Mouse (Mus musculus): ENCODE measurements around the gene Ces2b.

DNA sequence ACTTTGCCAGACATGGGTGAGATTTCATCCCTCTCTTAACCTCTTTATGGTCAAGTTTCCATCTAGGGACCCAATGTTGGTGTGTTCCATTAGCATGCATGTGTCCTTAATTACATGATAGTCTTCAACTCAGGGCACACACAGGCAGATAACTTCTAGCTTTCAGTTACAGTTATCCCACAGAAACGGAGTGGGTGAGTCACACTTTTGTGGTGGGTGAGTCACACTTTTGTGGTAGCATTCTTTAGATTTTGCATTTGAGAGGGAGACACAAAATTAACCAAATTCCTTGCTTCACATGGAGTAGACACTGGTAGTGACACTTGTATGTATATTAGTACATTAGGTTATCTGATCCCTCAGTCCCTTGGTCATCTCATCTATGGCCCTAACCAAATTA is 44.3 kb upstream of the Ces2b start:
- no peak for TF ChIP-seq CTCF (conservative IDR thresholded peaks at IDR 0.05; ENCODE audit: low read length)
- no peak for TF ChIP-seq NANOG (IDR thresholded peaks at IDR 0.05; ENCODE audit: borderline replicate concordance, low read length)
